Mouse (Mus musculus): ENCODE results near the gene Trim41.
"Not testable (repeated sequence)": the region's sequence is repeated elsewhere in the genome, so short reads cannot be mapped to it uniquely, and the experiment has no call there.

The Trim41 gene

DNA sequence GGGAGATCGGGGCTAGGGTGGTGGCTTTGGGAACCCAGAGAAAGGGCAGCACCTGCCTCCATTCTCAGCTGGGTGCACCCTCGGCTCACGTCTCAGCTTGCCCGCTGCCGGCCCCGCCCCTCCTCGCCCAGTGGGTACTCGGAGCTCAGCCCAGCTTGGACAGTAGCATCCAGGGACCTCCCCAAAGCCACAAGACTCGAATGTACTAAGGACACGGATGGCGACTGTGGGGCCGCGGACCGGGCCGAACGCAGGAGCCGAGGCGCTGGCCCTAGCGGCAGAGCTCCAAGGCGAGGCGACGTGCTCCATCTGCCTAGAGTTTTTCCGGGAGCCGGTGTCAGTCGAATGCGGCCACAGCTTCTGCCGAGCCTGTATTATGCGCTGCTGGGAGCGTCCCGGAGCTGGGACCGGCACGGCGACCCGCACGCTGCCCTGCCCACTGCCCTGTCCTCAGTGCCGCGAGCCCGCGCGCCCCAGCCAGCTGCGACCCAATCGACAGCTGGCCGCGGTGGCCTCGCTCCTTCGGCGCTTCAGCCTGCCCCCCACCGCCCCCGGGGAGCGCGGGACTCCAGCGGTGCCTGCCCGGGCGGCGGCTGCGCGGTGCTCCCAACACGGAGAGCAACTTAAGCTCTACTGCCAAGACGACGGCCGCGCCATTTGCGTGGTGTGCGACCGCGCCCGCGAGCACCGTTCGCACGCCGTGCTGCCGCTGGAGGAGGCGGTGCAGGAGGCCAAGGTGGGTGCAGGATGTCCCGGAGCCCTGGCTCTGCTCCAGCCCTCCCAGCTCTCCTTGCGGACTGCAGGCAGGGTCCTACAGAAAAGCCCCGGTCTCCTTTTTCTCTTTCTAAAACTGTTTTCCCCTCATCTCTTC lies 20.4 kb upstream of the Trim41 start:
- peak; percentile 84 for DNase-seq (ENCODE audit: low spot score)

DNA sequence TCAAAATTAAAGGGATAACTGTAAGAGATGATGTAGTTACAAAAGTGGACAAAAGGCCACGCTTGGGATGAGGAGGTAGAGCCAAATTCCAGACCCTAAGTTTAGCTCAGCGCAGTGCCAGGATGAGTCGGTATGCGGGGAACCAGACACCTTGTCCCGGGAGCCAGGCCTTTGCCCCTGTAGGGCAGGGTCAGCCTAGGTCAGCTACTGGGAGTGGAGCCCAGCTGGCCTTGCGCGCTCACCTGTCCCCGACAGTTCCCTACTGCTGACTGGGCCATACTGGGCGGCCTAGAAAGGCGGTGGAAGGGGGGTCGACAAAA lies 19.8 kb upstream of the Trim41 start:
- no peak for DNase-seq (ENCODE audit: low spot score)

DNA sequence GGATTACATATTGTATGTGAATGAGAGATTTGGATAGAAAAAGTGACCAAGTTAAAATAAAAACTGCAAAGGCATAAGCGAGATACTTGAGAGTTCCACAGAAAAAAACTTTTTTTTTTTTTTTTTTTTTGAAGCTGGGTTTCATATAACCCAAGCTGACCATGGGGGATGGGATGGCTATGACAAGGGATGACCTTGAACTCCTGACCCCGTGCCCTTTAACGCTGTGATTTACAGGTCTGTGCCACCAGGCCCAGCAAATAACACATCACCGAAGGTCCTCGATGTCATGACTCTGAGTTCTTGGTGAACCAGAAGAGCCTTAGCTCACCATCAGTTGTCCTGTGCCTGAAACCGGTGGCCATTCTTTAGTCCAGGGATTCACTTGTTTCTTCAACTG lies 18.8 kb upstream of the Trim41 start:
- no peak for DNase-seq (ENCODE audit: low spot score)

DNA sequence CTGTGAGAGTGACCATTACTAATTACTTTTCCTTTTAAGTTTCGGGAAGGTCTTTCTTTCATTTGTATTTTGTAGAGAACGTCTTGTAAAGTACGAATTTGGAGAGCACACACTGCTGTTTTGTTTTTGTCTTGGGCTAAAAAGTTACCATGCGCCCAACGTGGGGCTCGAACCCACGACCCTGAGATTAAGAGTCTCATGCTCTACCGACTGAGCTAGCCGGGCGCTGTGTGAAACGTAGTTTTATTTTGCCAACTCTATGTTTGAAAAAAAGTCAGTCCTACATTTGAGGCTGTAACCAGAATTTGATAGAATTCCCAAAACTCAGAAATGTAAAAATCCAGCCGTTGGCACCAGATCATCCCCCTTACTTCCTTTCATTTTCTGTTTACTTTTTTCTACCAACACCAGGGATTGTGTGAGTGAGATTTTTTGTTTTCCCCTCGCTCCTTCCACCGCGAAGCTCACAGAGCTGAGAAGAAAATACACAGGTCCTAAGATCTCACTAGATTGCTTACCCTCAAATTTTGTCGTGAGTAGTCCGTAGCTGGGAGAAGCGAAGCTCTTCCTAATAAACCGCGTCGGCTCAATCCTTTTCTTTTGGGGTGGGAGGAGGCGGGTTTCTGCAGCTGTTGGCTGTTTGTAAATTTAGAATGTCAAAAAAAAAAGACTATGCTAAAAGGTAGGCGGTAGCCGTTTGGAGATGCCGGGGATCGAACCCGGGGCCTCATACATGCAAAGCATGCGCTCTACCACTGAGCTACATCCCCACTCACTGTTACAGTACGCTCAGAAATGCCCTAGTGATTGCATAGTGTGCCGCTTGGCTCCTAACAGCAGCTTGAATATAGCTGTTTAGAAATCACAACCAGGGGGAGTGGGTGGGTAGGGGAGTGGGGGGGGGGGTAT lies 16.8 kb upstream of the Trim41 start:
- DNase-seq (ENCODE audit: low spot score): peak; percentile 91

DNA sequence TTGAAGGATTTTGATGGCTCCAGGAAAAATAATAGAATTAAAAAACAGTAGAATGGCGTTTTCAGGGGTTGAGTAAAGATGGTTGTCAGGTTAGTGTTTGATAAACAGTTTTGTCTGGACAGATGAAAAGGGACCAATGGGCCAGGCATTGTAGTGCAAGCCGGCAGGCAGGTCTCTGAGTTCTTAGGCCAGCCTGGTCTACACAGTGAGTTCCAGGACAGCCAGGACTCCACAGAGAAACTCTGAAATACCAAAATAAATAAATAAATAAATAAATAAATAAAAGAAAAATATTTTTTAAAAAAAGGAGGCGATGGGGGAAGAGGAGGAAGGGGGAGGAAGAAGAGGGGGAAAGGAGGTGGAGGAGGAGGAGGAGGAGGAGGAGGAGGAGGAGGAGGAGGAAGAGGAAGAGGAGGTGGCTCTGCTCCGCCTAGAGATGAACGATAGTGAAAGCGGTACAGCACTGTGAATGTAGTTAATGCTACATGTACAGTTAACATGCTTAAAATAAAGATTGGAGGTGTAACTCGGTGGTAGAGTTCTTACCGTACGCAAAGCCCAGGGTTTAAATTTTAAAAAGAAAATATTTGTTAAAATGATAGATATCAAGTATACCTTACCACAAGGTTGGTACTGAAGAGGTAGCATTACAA lies 16.1 kb upstream of the Trim41 start:
- DNase-seq (ENCODE audit: low spot score): no peak

GRCm38 (mm10) chr11:48831273-48831672 lies 14.1 kb upstream of the Trim41 start:
- DNase-seq (ENCODE audit: low spot score): no peak

DNA sequence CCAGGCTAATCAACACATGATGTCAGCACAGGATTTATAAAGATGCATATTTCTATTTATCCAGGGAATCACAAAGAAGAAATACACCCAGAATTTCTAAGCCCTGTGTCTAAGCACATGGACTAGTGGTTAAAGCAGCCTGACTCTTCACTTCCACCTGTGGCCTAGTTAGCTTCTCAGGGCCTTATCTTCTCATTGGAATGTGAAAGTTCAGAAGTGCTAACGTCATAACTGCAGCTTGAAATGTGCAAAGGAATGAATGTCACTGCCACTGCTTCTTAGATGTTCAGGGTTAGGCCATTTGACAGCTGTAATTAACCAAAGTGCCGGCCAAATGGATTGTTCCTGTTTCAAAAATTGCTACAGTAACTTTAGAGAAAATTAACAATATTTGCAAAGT lies 13.1 kb upstream of the Trim41 start:
- no peak for DNase-seq (ENCODE audit: low spot score)

- no peak for DNase-seq (ENCODE audit: low spot score)
Observed at GRCm38 (mm10) chr11:48827926-48828325, 10.8 kb upstream of the Trim41 start.

DNA sequence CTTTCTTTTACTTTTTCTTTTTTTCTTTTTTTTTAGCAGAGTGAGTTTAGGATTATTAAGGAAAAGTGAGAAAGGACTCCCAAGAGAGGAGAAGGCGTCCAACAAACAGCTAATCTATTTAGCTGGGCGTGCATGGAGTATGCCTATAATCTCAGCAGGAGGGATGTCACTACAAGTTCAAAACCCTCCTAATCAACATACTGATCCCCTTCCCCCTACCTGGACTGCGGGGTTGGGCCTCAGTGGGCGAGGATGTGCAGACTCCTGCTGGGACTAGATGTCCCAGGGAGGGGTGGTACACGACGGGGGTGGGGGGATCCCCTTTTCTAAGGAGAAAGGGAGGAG lies 9.6 kb upstream of the Trim41 start:
- no peak for DNase-seq (ENCODE audit: low spot score)

- DNase-seq (ENCODE audit: low spot score): not testable (repeated sequence)
Observed at GRCm38 (mm10) chr11:48825979-48826751, 9.0 kb upstream of the Trim41 start, which contains the start of the genes Trim7 and Gm12184. Gene Trim7, plus strand, starts transcription at chr11:48826140. Gene Gm12184, minus strand, starts transcription at chr11:48826655.

- DNase-seq (ENCODE audit: low spot score): no peak
Observed at GRCm38 (mm10) chr11:48824311-48824830, 7.2 kb upstream of the Trim41 start.

- peak; percentile 62 for DNase-seq (ENCODE audit: low spot score)
Observed at GRCm38 (mm10) chr11:48823536-48823972, 6.4 kb upstream of the Trim41 start.

DNA sequence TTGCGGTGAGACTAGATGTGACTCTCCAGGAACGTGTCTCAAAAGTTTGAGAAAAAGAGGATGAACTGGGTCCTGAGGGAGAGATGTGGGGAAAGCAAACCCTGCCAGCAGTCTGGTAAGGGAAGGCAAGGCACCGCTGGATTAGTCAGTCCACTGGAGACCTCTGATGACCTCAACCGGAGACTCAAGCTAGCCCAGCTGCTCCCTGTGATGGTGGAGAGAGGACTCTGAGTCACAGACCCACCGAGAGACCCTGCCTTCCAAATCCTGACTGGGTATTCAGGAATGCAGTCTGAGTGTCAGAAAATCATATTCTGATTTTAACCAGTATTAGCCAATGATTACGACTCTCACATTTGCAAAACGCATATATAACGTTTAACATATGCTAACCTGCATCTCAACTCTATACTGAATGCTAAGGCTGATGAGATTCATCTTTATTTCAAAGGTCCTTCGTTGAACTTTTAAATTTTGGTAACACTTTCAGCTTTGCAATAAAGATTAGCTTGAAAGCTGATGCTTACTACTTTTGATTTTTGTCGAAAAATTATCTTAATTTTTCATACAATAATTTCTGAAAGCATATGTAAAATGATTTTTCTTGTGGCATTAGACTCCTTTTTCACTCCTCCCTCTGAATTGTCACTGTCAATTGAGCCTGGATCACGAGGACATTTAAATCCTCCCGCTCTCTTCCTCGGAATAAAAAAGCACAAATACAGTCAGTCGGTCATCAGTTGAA lies 5.8 kb upstream of the Trim41 start:
- no peak for DNase-seq (ENCODE audit: low spot score)

DNA sequence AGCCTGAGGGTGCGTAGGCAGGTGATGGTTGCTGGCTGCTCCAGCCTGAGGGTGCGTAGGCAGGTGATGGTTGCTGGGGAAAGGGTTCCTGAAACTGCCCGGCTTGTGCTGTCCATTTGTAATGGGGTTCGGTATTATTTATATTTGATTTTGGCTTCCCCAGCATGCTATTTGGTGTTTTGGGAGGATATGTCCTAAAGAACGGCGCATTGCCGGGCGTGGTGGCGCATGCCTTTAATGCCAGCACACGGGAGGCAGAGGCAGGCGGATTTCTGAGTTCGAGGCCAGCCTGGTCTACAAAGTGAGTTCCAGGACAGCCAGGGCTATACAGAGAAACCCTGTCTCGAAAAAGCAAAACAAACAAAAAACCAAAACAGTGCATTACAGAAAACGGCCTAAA lies 4.1 kb upstream of the Trim41 start:
- not testable (repeated sequence) for DNase-seq (ENCODE audit: low spot score)

GRCm38 (mm10) chr11:48820308-48820674 lies 3.1 kb upstream of the Trim41 start:
- no peak for DNase-seq (ENCODE audit: low spot score)

- no peak for DNase-seq (ENCODE audit: low spot score)
Observed at GRCm38 (mm10) chr11:48819614-48820307, 2.6 kb upstream of the Trim41 start.

DNA sequence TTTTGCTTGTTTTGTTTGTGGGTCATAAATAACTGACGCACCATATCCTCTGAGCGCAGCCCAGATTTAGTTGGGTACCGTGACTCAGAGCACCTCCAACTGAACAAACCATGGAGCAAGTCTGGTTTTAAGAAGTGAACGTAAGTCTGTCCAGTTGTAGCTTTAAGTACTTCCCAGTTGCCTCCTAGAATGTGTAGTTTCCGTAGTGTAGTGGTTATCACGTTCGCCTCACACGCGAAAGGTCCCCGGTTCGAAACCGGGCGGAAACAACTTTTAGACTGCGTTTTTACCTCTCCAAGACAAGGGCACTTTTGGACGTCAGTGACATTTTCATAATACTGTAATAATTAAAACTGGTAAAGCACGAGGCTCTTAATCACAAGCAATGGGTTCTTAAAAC lies 1.2 kb upstream of the Trim41 start:
- DNase-seq (ENCODE audit: low spot score): peak; percentile 82

GRCm38 (mm10) chr11:48817794-48818193 lies 641 bp upstream of the Trim41 start:
- DNase-seq (ENCODE audit: low spot score): no peak

DNA sequence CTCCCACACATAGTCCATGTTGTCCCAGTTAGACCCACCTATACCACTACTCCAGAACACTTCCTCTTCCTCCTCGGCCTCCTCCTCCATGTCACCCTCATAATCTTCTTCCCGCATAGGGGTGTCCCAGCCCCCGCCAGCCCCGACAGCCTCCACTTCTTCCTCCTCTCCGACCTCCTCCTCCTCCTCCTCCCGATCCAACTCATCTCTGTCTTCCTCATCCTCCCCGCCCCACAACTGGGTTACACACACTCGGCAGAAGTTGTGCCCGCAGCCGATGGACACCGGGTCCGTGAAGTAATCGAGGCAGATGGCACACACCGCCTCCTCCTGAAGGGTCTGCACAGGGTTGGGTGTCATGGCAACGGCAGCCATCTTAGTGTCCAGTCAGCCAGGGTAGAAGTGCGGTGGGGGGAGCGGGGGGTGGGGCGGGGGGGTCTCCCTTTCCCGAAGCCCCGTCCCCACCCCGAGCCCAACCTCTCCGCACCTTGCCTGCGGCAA lies 822 bp downstream of the Trim41 start:
- peak; percentile 73 for DNase-seq (ENCODE audit: low spot score)

DNA sequence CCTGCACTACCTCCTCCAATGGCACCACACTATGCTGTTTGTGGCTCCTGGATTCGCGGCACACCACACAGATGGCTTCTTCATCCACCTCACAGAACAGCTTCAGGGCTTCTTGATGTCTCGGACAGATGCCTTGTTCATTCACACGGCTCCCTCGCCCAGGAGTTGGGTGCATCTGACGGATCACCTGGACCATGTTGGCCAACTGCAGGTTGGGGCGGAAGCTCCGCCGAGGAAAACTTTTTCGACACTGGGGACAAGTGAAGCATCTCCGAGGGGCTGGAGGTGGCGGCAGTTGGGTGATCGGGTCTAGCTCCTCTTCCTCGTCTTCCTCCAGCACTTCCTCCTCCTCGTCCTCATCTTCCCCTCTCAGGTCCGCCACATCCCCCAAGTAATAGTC lies 1.3 kb downstream of the Trim41 start:
- peak; percentile 54 for DNase-seq (ENCODE audit: low spot score)

All from testis, postnatal 10 days (tissue).